24 mouse cellular contexts compared by ENCODE assay signal in the genomic region with DNA sequence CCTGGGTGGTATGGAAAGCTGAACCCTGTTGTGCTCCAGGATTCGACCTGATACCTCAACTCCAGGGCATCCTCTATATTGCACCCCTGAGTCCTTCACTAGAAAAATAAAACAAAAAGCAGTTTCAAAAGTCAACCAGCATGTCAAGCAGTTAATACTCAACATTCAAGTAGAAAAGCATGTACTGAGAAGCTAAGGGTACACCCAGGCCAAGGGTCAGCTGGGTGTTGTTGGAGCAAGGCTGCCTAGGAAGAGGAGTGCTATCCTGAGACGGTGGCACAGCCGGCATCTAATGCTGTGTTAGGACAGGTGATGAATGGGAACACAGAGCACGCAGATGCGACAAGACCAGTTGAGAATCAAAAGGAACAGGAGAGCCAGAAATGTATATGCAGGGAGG. TPM values are rescaled to one million over a fixed set of nuclear protein-coding genes. Genes with fewer than 3 reads are reported as not detected.
A peak's percentile ranks its signal among the peaks of the same experiment; 100 is the strongest.
DNase-seq lines count a peak whose midpoint lies in the region; ATAC-seq and TF ChIP-seq lines count a peak whose summit lies in the region.
"Had no signal": no experiment of that assay in that cellular context is flagged by ENCODE, and none has a peak within 500 bp of the region (broad histone marks: within the 10 kb centered on the region; RNA-seq: fewer than 3 reads in every experiment).

No protein-coding gene starts in this region.

- no peak overlapping the region for H3K9ac ChIP-seq in kidney, embryonic 16.5 days (replicated peaks; ENCODE audit: low read length)
- H3K9ac ChIP-seq in kidney, embryonic 15.5 days, result no peak overlapping the region
- H3K9ac ChIP-seq: embryonic facial prominence, embryonic 12.5 days; forebrain, embryonic 13.5 days; forebrain, embryonic 15.5 days had no signal

- DNase-seq in kidney, adult 11 months, result peak; percentile 18
- no peak for DNase-seq in kidney, postnatal 10 days
- peak; percentile 67 for DNase-seq in kidney, adult 2 months
- DNase-seq in kidney, postnatal 25 days, result peak; percentile 11 to 50
- DNase-seq: adrenal gland, adult 8-10 months; adrenal gland, postnatal 14 days; adrenal gland, postnatal 36 days; B cell, adult 2 months; cerebellum, adult 11-12 months; cerebellum, adult 2 months; cerebellum, adult 9-10 months; cerebellum, postnatal 10 days; cerebellum, postnatal 25 days had no signal

- no peak overlapping the region for H3K4me2 ChIP-seq in kidney, embryonic 16.5 days (replicated peaks; ENCODE audit: low read depth, low read length)
- no peak overlapping the region for H3K4me2 ChIP-seq in kidney, embryonic 15.5 days
- H3K4me2 ChIP-seq: embryonic facial prominence, embryonic 12.5 days; forebrain, embryonic 13.5 days; forebrain, embryonic 15.5 days had no signal

- TF ChIP-seq POLR2A in kidney, adult 2 months (IDR thresholded peaks at IDR 0.05; ENCODE audit: low read depth, low read length), result no peak

- H3K9me3 ChIP-seq in kidney, embryonic 16.5 days (ENCODE audit: low read length), result no peaks in the 10 kb centered on the region
- H3K9me3 ChIP-seq in kidney, embryonic 15.5 days (replicated peaks), result no peaks in the 10 kb centered on the region
- H3K9me3 ChIP-seq: embryonic facial prominence, embryonic 10.5 days; embryonic facial prominence, embryonic 12.5 days; forebrain, embryonic 13.5 days; forebrain, embryonic 15.5 days had no signal

- no peaks in the 10 kb centered on the region for H3K36me3 ChIP-seq in kidney, adult 2 months (ENCODE audit: control insufficient read depth, insufficient read depth, low read length)
- no peaks in the 10 kb centered on the region for H3K36me3 ChIP-seq in kidney, embryonic 16.5 days (ENCODE audit: insufficient read depth, low read length)
- no peaks in the 10 kb centered on the region for H3K36me3 ChIP-seq in kidney, embryonic 15.5 days
- H3K36me3 ChIP-seq: embryonic facial prominence, embryonic 10.5 days; embryonic facial prominence, embryonic 12.5 days; forebrain, embryonic 15.5 days; G1E had no signal

- H3K4me1 ChIP-seq in kidney, adult 2 months (ENCODE audit: control insufficient read depth, insufficient read depth, low read length), result no peaks in the 10 kb centered on the region
- H3K4me1 ChIP-seq in kidney, embryonic 16.5 days (ENCODE audit: insufficient read depth, low read length), result no peaks in the 10 kb centered on the region
- H3K4me1 ChIP-seq in kidney, embryonic 15.5 days, result no peaks in the 10 kb centered on the region
- H3K4me1 ChIP-seq: embryonic facial prominence, embryonic 10.5 days; embryonic facial prominence, embryonic 12.5 days; forebrain, embryonic 13.5 days; forebrain, embryonic 15.5 days had no signal

- no peak for TF ChIP-seq CTCF in kidney, adult 2 months (conservative IDR thresholded peaks at IDR 0.05; ENCODE audit: insufficient read depth, insufficient read length, low read depth, low read length)

- WGBS in kidney, adult 2 months, result 60% methylated on average over 5 of the region's 5 CpGs
- 73% methylated on average over 5 of the region's 5 CpGs for WGBS in kidney, embryonic 16.5 days
- 84% methylated on average over 5 of the region's 5 CpGs for WGBS in kidney, embryonic 15.5 days

- ATAC-seq in kidney, embryonic 16.5 days (ENCODE audit: low FRiP score, low TSS enrichment), result no peak
- ATAC-seq in kidney, embryonic 15.5 days (replicated peaks; ENCODE audit: low FRiP score), result no peak
- ATAC-seq: activated CD4-positive, CD25-positive, alpha-beta regulatory T cell, adult 4 months; CD4-positive, CD25-positive, alpha-beta regulatory T cell, adult 4 months; forebrain, embryonic 13.5 days; forebrain, embryonic 15.5 days; Patski had no signal

- no peak overlapping the region for H3K27ac ChIP-seq in kidney, adult 2 months (ENCODE audit: insufficient read depth, low read depth, low read length)
- no peak overlapping the region for H3K27ac ChIP-seq in kidney, embryonic 16.5 days (ENCODE audit: low read length)
- no peak overlapping the region for H3K27ac ChIP-seq in kidney, embryonic 15.5 days
- H3K27ac ChIP-seq: embryonic facial prominence, embryonic 10.5 days; embryonic facial prominence, embryonic 12.5 days; forebrain, embryonic 13.5 days; forebrain, embryonic 15.5 days had no signal

- no peaks in the 10 kb centered on the region for H3K27me3 ChIP-seq in kidney, adult 2 months (replicated peaks; ENCODE audit: control insufficient read depth, insufficient read depth, low read length)
- no peaks in the 10 kb centered on the region for H3K27me3 ChIP-seq in kidney, embryonic 16.5 days (ENCODE audit: insufficient read depth, low read length)
- no peaks in the 10 kb centered on the region for H3K27me3 ChIP-seq in kidney, embryonic 15.5 days
- H3K27me3 ChIP-seq: CH12.LX; embryonic facial prominence, embryonic 12.5 days; forebrain, embryonic 13.5 days; forebrain, embryonic 15.5 days had no signal

- H3K4me3 ChIP-seq in kidney, adult 2 months (ENCODE audit: insufficient read depth, low read depth, low read length), result no peak overlapping the region
- H3K4me3 ChIP-seq in kidney, embryonic 16.5 days (ENCODE audit: low read length), result no peak overlapping the region
- no peak overlapping the region for H3K4me3 ChIP-seq in kidney, embryonic 15.5 days (replicated peaks)
- H3K4me3 ChIP-seq: embryonic facial prominence, embryonic 10.5 days; embryonic facial prominence, embryonic 12.5 days; forebrain, embryonic 13.5 days; forebrain, embryonic 15.5 days had no signal

RNA-seq across cellular contexts. Expression of a gene that starts 59.7 kb away (rescaled TPM):
- polyA plus RNA-seq in kidney, adult 2 months (2012; rRNA removed), result 0.88 and 1.2 TPM in 2 replicates
- polyA plus RNA-seq in kidney, embryonic 16.5 days (2015; fragmentation: Nextera tagmentation; extraction: Ambion mirVana), result 6.0 and 7.8 TPM in 2 replicates
- polyA plus RNA-seq in kidney, embryonic 15.5 days (2015; fragmentation: Nextera tagmentation; extraction: Ambion mirVana), result 5.3 and 5.4 TPM in 2 replicates
- polyA plus RNA-seq: CD4-positive, CD25-positive, alpha-beta regulatory T cell, adult 4 months; G1E; Patski had no signal
